Mouse (Mus musculus): Measurements from ENCODE around the gene Spata13.

The Spata13 gene

GRCm38 (mm10) chr14:60747154-60747870 is 113.5 kb downstream of the Spata13 start:
- DNase-seq (ENCODE audit: low read depth, low spot score): no peak

GRCm38 (mm10) chr14:60749880-60750279 is 116.1 kb downstream of the Spata13 start:
- DNase-seq (ENCODE audit: low read depth, low spot score): no peak

GRCm38 (mm10) chr14:60751581-60751980 is 117.8 kb downstream of the Spata13 start:
- no peak for DNase-seq (ENCODE audit: low read depth, low spot score)

- no peak for DNase-seq (ENCODE audit: low read depth, low spot score)
These were observed 119.3 kb downstream of the Spata13 start for GRCm38 (mm10) chr14:60752892-60753800.

- DNase-seq (ENCODE audit: low read depth, low spot score): no peak
These were observed 120.0 kb downstream of the Spata13 start for GRCm38 (mm10) chr14:60753801-60754126.

- DNase-seq (ENCODE audit: low read depth, low spot score): no peak
These were observed 120.9 kb downstream of the Spata13 start for GRCm38 (mm10) chr14:60754656-60755055.

GRCm38 (mm10) chr14:60756271-60756670 is 122.5 kb downstream of the Spata13 start:
- DNase-seq (ENCODE audit: low read depth, low spot score): no peak

GRCm38 (mm10) chr14:60757265-60757664 is 123.5 kb downstream of the Spata13 start:
- no peak for DNase-seq (ENCODE audit: low read depth, low spot score)

- DNase-seq (ENCODE audit: low read depth, low spot score): no peak
These were observed 123.9 kb downstream of the Spata13 start for GRCm38 (mm10) chr14:60757722-60758121.

GRCm38 (mm10) chr14:60759097-60759496 is 125.3 kb downstream of the Spata13 start:
- no peak for DNase-seq (ENCODE audit: low read depth, low spot score)

GRCm38 (mm10) chr14:60761801-60762200 is 128.0 kb downstream of the Spata13 start:
- DNase-seq (ENCODE audit: low read depth, low spot score): no peak

GRCm38 (mm10) chr14:60762754-60763153 is 129.0 kb downstream of the Spata13 start:
- DNase-seq (ENCODE audit: low read depth, low spot score): no peak

GRCm38 (mm10) chr14:60763746-60764145 is 129.9 kb downstream of the Spata13 start:
- DNase-seq (ENCODE audit: low read depth, low spot score): no peak

- DNase-seq (ENCODE audit: low read depth, low spot score): no peak
These were observed 130.7 kb downstream of the Spata13 start for GRCm38 (mm10) chr14:60764526-60764925.

GRCm38 (mm10) chr14:60765025-60765424 is 131.2 kb downstream of the Spata13 start:
- no peak for DNase-seq (ENCODE audit: low read depth, low spot score)

GRCm38 (mm10) chr14:60767884-60768283 is 134.1 kb downstream of the Spata13 start, which contains the start of gene C1qtnf9:
Gene C1qtnf9 (plus strand): TSS chr14:60768134.
- no peak for DNase-seq (ENCODE audit: low read depth, low spot score)

GRCm38 (mm10) chr14:60769340-60769739 is 135.5 kb downstream of the Spata13 start:
- no peak for DNase-seq (ENCODE audit: low read depth, low spot score)

GRCm38 (mm10) chr14:60770594-60770993 is 136.8 kb downstream of the Spata13 start:
- DNase-seq (ENCODE audit: low read depth, low spot score): no peak

GRCm38 (mm10) chr14:60771057-60771456 is 137.3 kb downstream of the Spata13 start:
- DNase-seq (ENCODE audit: low read depth, low spot score): peak; percentile 45

GRCm38 (mm10) chr14:60773476-60773875 is 139.7 kb downstream of the Spata13 start:
- DNase-seq (ENCODE audit: low read depth, low spot score): no peak

- no peak for DNase-seq (ENCODE audit: low read depth, low spot score)
These were observed 142.7 kb downstream of the Spata13 start for GRCm38 (mm10) chr14:60776521-60776920.

- no peak for DNase-seq (ENCODE audit: low read depth, low spot score)
These were observed 143.7 kb downstream of the Spata13 start for GRCm38 (mm10) chr14:60777485-60777919.

- DNase-seq (ENCODE audit: low read depth, low spot score): no peak
These were observed 145.4 kb downstream of the Spata13 start for GRCm38 (mm10) chr14:60779198-60779597.
